Mouse (Mus musculus) myocyte (in vitro differentiated cells): ENCODE measurements around the gene Smox.

Experiments used
- E2F4 ChIP-seq: IDR thresholded peaks from one replicate; pipeline ENCODE4 v1.6.1; 2011; ENCODE audit warnings: mild to moderate bottlenecking, control low read depth, moderate library complexity; ENCODE audit not compliant: insufficient read depth
- MAX ChIP-seq: IDR thresholded peaks from one replicate; pipeline ENCODE4 v1.6.1; 2011; ENCODE audit warnings: low read depth, mild to moderate bottlenecking, control low read depth
- MYOD1 ChIP-seq, 3 experiments: IDR thresholded peaks; one replicate each; pipeline ENCODE4 v1.6.1; 2011; ENCODE audit warnings: control low read depth in 2 of 3, low read depth in 2 of 3, mild to moderate bottlenecking in 2 of 3, moderate library complexity in 1 of 3; ENCODE audit not compliant: insufficient read length in 2 of 3, control insufficient read depth in 1 of 3
- MYOG ChIP-seq, 3 experiments: IDR thresholded peaks; one replicate each; pipeline ENCODE4 v1.6.1; 2011; ENCODE audit warnings: control low read depth in 2 of 3, low read depth in 2 of 3, mild to moderate bottlenecking in 2 of 3; ENCODE audit not compliant: insufficient read length in 2 of 3, control insufficient read depth in 1 of 3, insufficient read depth in 1 of 3
- POLR2A ChIP-seq: IDR thresholded peaks from one replicate; pipeline ENCODE4 v1.6.1; 2011; ENCODE audit warnings: low read depth, mild to moderate bottlenecking, control low read depth, moderate library complexity; ENCODE audit not compliant: insufficient read length
- POLR2AphosphoS2 ChIP-seq: IDR thresholded peaks from one replicate; pipeline ENCODE4 v1.6.1; 2011; ENCODE audit warnings: low read depth, control low read depth; ENCODE audit not compliant: insufficient read length
- REST ChIP-seq: IDR thresholded peaks from one replicate; pipeline ENCODE4 v1.6.1; 2011; ENCODE audit warnings: mild to moderate bottlenecking, control low read depth, moderate library complexity; ENCODE audit not compliant: insufficient read depth, insufficient read length
- SRF ChIP-seq: IDR thresholded peaks from one replicate; pipeline ENCODE4 v1.6.1; 2011; ENCODE audit warnings: low read depth; ENCODE audit not compliant: control insufficient read depth, insufficient read length
- TCF12 ChIP-seq: IDR thresholded peaks from one replicate; pipeline ENCODE4 v1.6.1; 2011; ENCODE audit warnings: mild to moderate bottlenecking, control low read depth; ENCODE audit not compliant: poor library complexity, insufficient read depth, severe bottlenecking
- TCF3 ChIP-seq: IDR thresholded peaks from one replicate; pipeline ENCODE4 v1.6.1; 2011; ENCODE audit warnings: low read depth, control low read depth; ENCODE audit not compliant: insufficient read length
- USF1 ChIP-seq: IDR thresholded peaks from one replicate; pipeline ENCODE4 v1.6.1; 2011; ENCODE audit warnings: low read depth, mild to moderate bottlenecking, control low read depth, moderate library complexity

- TF ChIP-seq POLR2AphosphoS2 (no peak), USF1 (no peak), POLR2A (no peak), E2F4 (no peak), MYOD1 (IDR thresholded peaks at IDR 0.05; ENCODE audit: control insufficient read depth in 1 of 3, insufficient read length in 2 of 3, low read depth in 2 of 3) (no peak), TCF3 (no peak), MYOG (IDR thresholded peaks at IDR 0.05; ENCODE audit: control insufficient read depth in 1 of 3, insufficient read depth in 1 of 3, insufficient read length in 2 of 3, low read depth in 2 of 3) (no peak), TCF12 (no peak), REST (no peak), SRF (no peak), MAX (no peak)
These were observed 40.0 kb downstream of the Smox start for GRCm38 (mm10) chr2:131531271-131531670.
